Mouse (Mus musculus) lung, embryonic 14.5 days (tissue): ENCODE measurements around the gene Hspa5. TPM values are rescaled to one million over a fixed set of nuclear protein-coding genes. Genes with fewer than 3 reads are reported as not detected.
"Not testable (repeated sequence)": the region's sequence is repeated elsewhere in the genome, so short reads cannot be mapped to it uniquely, and the experiment has no call there.

ENCODE experiments used
- ATAC-seq: fragments of 200-750 bp; cut with Nextera tagmentation; 2 replicates; pipeline ENCODE4 v1.8.0; 2017; ENCODE audit warnings: mild to moderate bottlenecking, moderate TSS enrichment, moderate library complexity; ENCODE audit not compliant: insufficient read depth
- DNase-seq: peaks from one replicate; pipeline ENCODE4 v3.0.0-alpha.2; 2015
- H3K27ac ChIP-seq: fragments of 300-500 bp; sonication (generic); 2 replicates; pipeline ENCODE4 v1.5.1; 2014; ENCODE audit warnings: low read depth, mild to moderate bottlenecking, moderate library complexity
- H3K27me3 ChIP-seq: fragments of 300-500 bp; sonication (generic); 2 replicates; pipeline ENCODE4 v1.6.1; 2014; ENCODE audit warnings: low read length, control low read depth; ENCODE audit not compliant: insufficient read depth
- H3K36me3 ChIP-seq: fragments of 300-500 bp; sonication (generic); 2 replicates; pipeline ENCODE4 v1.6.1; 2014; ENCODE audit warnings: control low read depth; ENCODE audit not compliant: insufficient read depth
- H3K4me1 ChIP-seq: fragments of 300-500 bp; sonication (generic); 2 replicates; pipeline ENCODE4 v1.6.1; 2014; ENCODE audit warnings: antibody characterized with exemption, control low read depth; ENCODE audit not compliant: insufficient read depth
- H3K4me2 ChIP-seq: fragments of 300-500 bp; sonication (generic); 2 replicates; pipeline ENCODE4 v1.6.1; 2014; ENCODE audit warnings: mild to moderate bottlenecking
- H3K4me3 ChIP-seq: fragments of 300-500 bp; sonication (generic); 2 replicates; pipeline ENCODE4 v1.5.1; 2014; ENCODE audit warnings: low read depth, low read length
- H3K9ac ChIP-seq: fragments of 300-500 bp; sonication (generic); 2 replicates; pipeline ENCODE4 v1.6.1; 2014
- H3K9me3 ChIP-seq: fragments of 300-500 bp; sonication (generic); 2 replicates; pipeline ENCODE4 v1.6.1; 2016; ENCODE audit warnings: low read depth, low read length, control low read depth
- CTCF ChIP-seq: IDR thresholded peaks from 2 replicates; pipeline ENCODE4 v1.5.1; 2016; ENCODE audit warnings: antibody characterized with exemption, low read depth
- WGBS: fragments of 180-500 bp; shearing (Covaris S2); extraction: QIAGEN DNeasy Blood & Tissue Kit; methylation state at CpG from one replicate; pipeline ENCODE4 v1.1.7; 2014; 5-methylcytosine and 5-hydroxymethylcytosine counted together
- polyA plus RNA-seq: library from polyadenylated mRNA; unstranded; fragments of >200 nt; fragmentation: Nextera tagmentation; extraction: Ambion mirVana; gene quantifications from 2 replicates; pipeline ENCODE4 v1.2.1, GENCODE M21; 2014

The Hspa5 gene
- polyA plus RNA-seq, 1 experiment from 2014 or later: 981 TPM

GRCm38 (mm10) chr2:34809568-34809967, 37.8 kb downstream of the Hspa5 start:
- DNase-seq (no peak), ATAC-seq (no peak)
- Histone ChIP-seq H3K4me2 (no peak overlapping the region), H3K4me1 (no peaks in the 10 kb centered on the region), H3K36me3 (peaks cover 79% of the 10 kb centered on the region), H3K4me3 (no peak overlapping the region), H3K9me3 (no peaks in the 10 kb centered on the region), H3K9ac (no peak overlapping the region), H3K27me3 (no peaks in the 10 kb centered on the region), H3K27ac (no peak overlapping the region)
- WGBS: 84% methylated on average over 1 of the region's 1 CpGs
- TF ChIP-seq CTCF: no peak

- Histone ChIP-seq H3K9ac (no peak overlapping the region), H3K36me3 (peaks cover 81% of the 10 kb centered on the region), H3K4me2 (no peak overlapping the region), H3K4me3 (no peak overlapping the region), H3K9me3 (no peaks in the 10 kb centered on the region), H3K27ac (no peak overlapping the region), H3K4me1 (no peaks in the 10 kb centered on the region), H3K27me3 (no peaks in the 10 kb centered on the region)
- 96% methylated on average over 3 of the region's 3 CpGs for WGBS
- TF ChIP-seq CTCF: no peak
- ATAC-seq: no peak
- no peak for DNase-seq
Observed at GRCm38 (mm10) chr2:34810775-34811174, 39.0 kb downstream of the Hspa5 start.

GRCm38 (mm10) chr2:34812706-34813105, 40.9 kb downstream of the Hspa5 start:
- H3K4me3 ChIP-seq: no peak overlapping the region
- H3K4me1 ChIP-seq: no peaks in the 10 kb centered on the region
- H3K9me3 ChIP-seq: no peaks in the 10 kb centered on the region
- no peak for TF ChIP-seq CTCF
- no peak overlapping the region for H3K27ac ChIP-seq
- no peak overlapping the region for H3K4me2 ChIP-seq
- H3K27me3 ChIP-seq: no peaks in the 10 kb centered on the region
- DNase-seq (no peak), ATAC-seq (no peak)
- no peak overlapping the region for H3K9ac ChIP-seq
- H3K36me3 ChIP-seq: peaks cover 78% of the 10 kb centered on the region
- WGBS: 86% methylated on average over 7 of the region's 7 CpGs

- peaks cover 64% of the 10 kb centered on the region for H3K36me3 ChIP-seq
- H3K9ac ChIP-seq, ATAC-seq, H3K9me3 ChIP-seq, H3K27me3 ChIP-seq, DNase-seq, H3K4me1 ChIP-seq, H3K4me3 ChIP-seq, H3K27ac ChIP-seq, H3K4me2 ChIP-seq: not testable (repeated sequence)
- WGBS: 94% methylated on average over 2 of the region's 2 CpGs
Observed at GRCm38 (mm10) chr2:34815893-34816292, 44.1 kb downstream of the Hspa5 start.

- Histone ChIP-seq H3K36me3 (peaks cover 50% of the 10 kb centered on the region), H3K4me2 (no peak overlapping the region), H3K4me3 (no peak overlapping the region), H3K9me3 (no peaks in the 10 kb centered on the region), H3K27me3 (no peaks in the 10 kb centered on the region), H3K9ac (no peak overlapping the region), H3K4me1 (no peaks in the 10 kb centered on the region), H3K27ac (no peak overlapping the region)
- 88% methylated on average over 2 of the region's 2 CpGs for WGBS
- ATAC-seq (no peak), DNase-seq (no peak)
- no peak for TF ChIP-seq CTCF
Observed at GRCm38 (mm10) chr2:34818492-34818891, 46.7 kb downstream of the Hspa5 start.

- ATAC-seq: peak; percentile 99
- no peak for TF ChIP-seq CTCF
- WGBS: under 1% methylated on average over 57 of the region's 57 CpGs
Observed at GRCm38 (mm10) chr2:34825827-34826459, 54.2 kb downstream of the Hspa5 start, which contains the start of gene Fbxw2. Gene Fbxw2 (minus strand): TSS chr2:34826311.

GRCm38 (mm10) chr2:34826460-34827231, 54.9 kb downstream of the Hspa5 start:
- Histone ChIP-seq H3K4me1 (peaks cover 9% of the 10 kb centered on the region), H3K36me3 (peaks cover 10% of the 10 kb centered on the region), H3K4me2 (peak overlapping the region; percentile 95), H3K27ac (peak overlapping the region; percentile 86), H3K9ac (peak overlapping the region; percentile 94), H3K9me3 (no peaks in the 10 kb centered on the region; the same call in 1 of the 2 replicates), H3K27me3 (no peaks in the 10 kb centered on the region), H3K4me3 (peak overlapping the region; percentile 96)
- TF ChIP-seq CTCF: no peak
- WGBS: 30% methylated on average over 20 of the region's 21 CpGs
- ATAC-seq: peak; percentile 42; the same call in 1 of the 2 replicates
- DNase-seq: no peak

More at GRCm38 (mm10) chr2:34825827-34826459, 54.2 kb downstream of the Hspa5 start, which contains the start of gene Fbxw2:
- peak within 1 kb of the TSS; percentile 96 for H3K4me3 ChIP-seq
- H3K9ac ChIP-seq: peak within 1 kb of the TSS; percentile 94
- no peaks in the 10 kb centered on the region for H3K27me3 ChIP-seq
- H3K27ac ChIP-seq: peak within 1 kb of the TSS; percentile 86
- no peaks in the 10 kb centered on the region; the same call in 1 of the 2 replicates for H3K9me3 ChIP-seq
- peak; percentile 97 for DNase-seq
- peaks cover 9% of the 10 kb centered on the region for H3K4me1 ChIP-seq
- peaks cover 11% of the 10 kb centered on the region for H3K36me3 ChIP-seq
- peak within 1 kb of the TSS; percentile 95 for H3K4me2 ChIP-seq

Other genes with a start within 250 kb of the Hspa5 start
- 84.4 and 91.7 TPM in 2 replicates for gene Gapvd1, start 16.7 kb upstream of the Hspa5 start, polyA plus RNA-seq
- 39.6 and 45.0 TPM in 2 replicates for gene Rabepk, start 27.9 kb downstream of the Hspa5 start, polyA plus RNA-seq
- 73.8 and 77.5 TPM in 2 replicates for gene Fbxw2, start 54.3 kb downstream of the Hspa5 start, polyA plus RNA-seq
- not detected in 2 replicates for gene Gm34653, start 61.0 kb downstream of the Hspa5 start, polyA plus RNA-seq
- 0.57 and 0.64 TPM in 2 replicates for gene Cutal, start 102.4 kb downstream of the Hspa5 start, polyA plus RNA-seq
- gene Psmd5, start 103.0 kb downstream of the Hspa5 start, polyA plus RNA-seq: 117 and 121 TPM in 2 replicates
- 3.3 and 4.9 TPM in 2 replicates for gene Phf19, start 142.1 kb downstream of the Hspa5 start, polyA plus RNA-seq
- gene Traf1, start 189.8 kb downstream of the Hspa5 start, polyA plus RNA-seq: 0.79 and 1.4 TPM in 2 replicates